Mouse (Mus musculus) olfactory bulb, adult 2 months (tissue): ENCODE data around the gene Trit1. TPM values are rescaled to one million over a fixed set of nuclear protein-coding genes. Genes with fewer than 3 reads are reported as not detected.
A peak's percentile ranks its signal among the peaks of the same experiment; 100 is the strongest.

Experiments used
- H3K27ac ChIP-seq: fragments of 200-500 bp; 2 replicates; pipeline ENCODE4 v1.5.1; 2012; ENCODE audit warnings: low read depth, low read length; ENCODE audit not compliant: insufficient read depth
- H3K4me1 ChIP-seq: fragments of 200-500 bp; 2 replicates; pipeline ENCODE4 v1.6.1; 2012; ENCODE audit warnings: low read length; ENCODE audit not compliant: control insufficient read depth, insufficient read depth
- H3K4me3 ChIP-seq: fragments of 200-500 bp; 2 replicates; pipeline ENCODE4 v1.5.1; 2012; ENCODE audit warnings: mild to moderate bottlenecking, low read depth, low read length, moderate library complexity; ENCODE audit not compliant: insufficient read depth
- CTCF ChIP-seq: fragments of 200-500 bp; IDR thresholded peaks from 2 replicates; pipeline ENCODE4 v1.5.1; 2012; ENCODE audit warnings: low read depth, mild to moderate bottlenecking, low read length, moderate library complexity; ENCODE audit not compliant: insufficient read depth
- POLR2A ChIP-seq: fragments of 200-500 bp; IDR thresholded peaks from 2 replicates; pipeline ENCODE4 v1.6.1; 2012; ENCODE audit warnings: mild to moderate bottlenecking, low read depth, low read length, moderate library complexity; ENCODE audit not compliant: insufficient read depth
- WGBS: fragments of 180-500 bp; shearing (Covaris S2); methylation state at CpG from one replicate; pipeline ENCODE4 v1.1.7; 2018; 5-methylcytosine and 5-hydroxymethylcytosine counted together
- polyA plus RNA-seq: library from polyadenylated mRNA; stranded (reverse); fragments of >200 nt; gene quantifications from 2 replicates; pipeline ENCODE4 v1.2.4, GENCODE M21; 2012; ENCODE audit warnings: low replicate concordance; ENCODE audit not compliant: missing spikeins, insufficient read depth, insufficient read length

The Trit1 gene
- polyA plus RNA-seq, 1 experiment: not detected

DNA sequence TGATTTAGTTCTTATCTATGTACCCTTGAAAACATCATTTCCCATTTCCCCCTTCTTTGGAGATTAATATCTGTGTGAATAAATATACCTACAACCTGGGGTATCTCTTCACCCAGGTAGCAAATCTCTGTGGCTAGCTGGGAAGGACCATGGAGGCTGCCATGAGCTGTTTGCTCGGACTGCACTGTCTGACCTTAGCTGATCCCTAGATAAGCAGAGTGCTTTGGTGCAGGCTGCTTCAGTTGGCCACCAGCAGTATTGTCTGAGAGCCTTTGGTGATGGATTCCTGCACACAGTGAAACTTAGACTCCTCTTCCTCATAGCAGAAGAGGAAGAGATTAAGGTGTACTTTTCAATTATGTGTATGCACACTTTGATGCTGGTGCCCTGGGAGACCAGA, 41.6 kb downstream of the Trit1 start:
- 90% methylated on average over 1 of the region's 1 CpGs for WGBS
- H3K4me1 ChIP-seq: peaks cover 7% of the 10 kb centered on the region

DNA sequence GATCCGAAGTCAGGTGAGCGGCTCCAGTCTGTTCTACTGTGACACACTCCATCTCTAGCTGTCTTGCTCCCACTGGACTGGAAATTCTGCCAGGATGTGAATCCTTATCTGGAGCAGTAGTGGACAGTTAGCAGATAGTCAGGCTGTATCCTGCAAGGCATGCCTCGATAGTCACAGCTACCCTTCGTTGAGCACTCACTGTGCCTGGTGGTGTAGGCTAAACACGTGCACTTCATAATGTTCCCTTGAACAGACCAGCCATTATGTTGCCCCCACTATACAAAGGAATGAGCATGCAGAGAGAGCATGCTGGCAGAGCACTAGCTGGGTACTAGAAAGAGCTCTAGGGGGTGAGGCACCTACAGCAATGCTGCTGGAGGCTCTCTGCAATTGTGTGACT, 45.3 kb downstream of the Trit1 start:
- Histone ChIP-seq H3K4me1 (no peaks in the 10 kb centered on the region), H3K4me3 (no peak overlapping the region), H3K27ac (no peak overlapping the region)
- no peak for TF ChIP-seq CTCF
- no peak for TF ChIP-seq POLR2A
- 45% methylated on average over 5 of the region's 5 CpGs for WGBS

More for the DNA sequence above, 41.6 kb downstream of the Trit1 start:
- TF ChIP-seq POLR2A: no peak
- TF ChIP-seq CTCF: no peak
- H3K4me3 ChIP-seq: no peak overlapping the region
- H3K27ac ChIP-seq: no peak overlapping the region

DNA sequence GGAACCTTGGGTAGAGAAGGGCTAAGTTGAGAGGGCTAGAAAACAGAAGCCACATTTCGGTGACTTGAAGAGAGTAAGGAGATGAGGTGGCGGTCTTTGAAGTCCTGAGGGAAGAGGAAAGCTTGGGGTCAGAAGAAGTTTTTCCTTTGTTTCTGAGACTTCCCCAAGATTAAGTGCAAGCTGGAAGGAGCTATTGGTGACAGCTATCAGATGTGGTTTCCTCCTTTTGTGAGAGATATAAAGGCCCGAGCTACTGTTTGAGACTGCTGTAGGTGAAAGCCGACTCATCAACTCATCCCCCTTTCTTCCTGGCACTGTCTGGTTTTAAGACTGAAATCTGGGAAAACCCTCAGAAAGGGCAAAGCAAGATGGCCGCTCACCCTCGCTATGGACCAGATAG, 52.2 kb downstream of the Trit1 start:
- Histone ChIP-seq H3K4me1 (0 out of 2 replicates have a peak, but pooled peaks cover 3% of the 10 kb centered on the region), H3K4me3 (no peak overlapping the region), H3K27ac (no peak overlapping the region)
- WGBS: 90% methylated on average over 6 of the region's 6 CpGs
- TF ChIP-seq POLR2A (no peak), CTCF (no peak)

DNA sequence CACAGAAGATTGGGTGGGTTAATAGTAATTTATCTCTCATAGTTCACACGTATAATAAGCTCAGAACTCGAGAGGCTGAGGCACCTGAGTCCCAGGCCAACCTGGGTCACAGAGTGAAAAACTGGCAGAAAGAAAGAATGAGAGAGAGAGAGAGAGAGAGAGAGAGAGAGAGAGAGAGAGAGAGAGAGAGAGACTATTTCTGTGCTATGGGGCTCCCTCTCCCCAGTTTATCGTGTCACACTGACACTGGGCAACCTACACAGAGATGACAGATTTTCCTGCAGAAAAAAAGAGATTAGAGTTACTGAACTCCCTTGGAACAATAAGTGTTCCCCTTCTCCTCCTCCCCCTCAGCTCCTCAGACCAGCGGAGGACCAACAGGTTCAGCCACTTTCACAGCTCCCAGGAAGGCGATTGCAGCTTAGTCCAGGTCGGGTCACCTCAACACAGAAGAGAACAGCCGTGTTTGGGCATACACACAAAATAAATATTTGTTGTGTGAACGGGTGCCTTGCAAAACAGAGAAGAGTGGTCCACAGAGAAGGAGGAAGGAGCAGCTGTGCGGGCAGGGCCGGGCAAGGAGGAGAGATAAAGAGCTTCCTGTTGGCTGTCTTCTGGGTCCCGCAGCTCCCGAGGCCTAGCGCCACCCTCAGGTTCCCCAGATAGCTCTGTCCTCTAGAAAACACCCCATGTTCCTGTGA, 55.0 kb downstream of the Trit1 start:
- TF ChIP-seq CTCF (no peak), POLR2A (no peak)
- H3K4me1 ChIP-seq: 0 out of 2 replicates have a peak, but pooled peaks cover 3% of the 10 kb centered on the region
- no peak overlapping the region for H3K4me3 ChIP-seq
- WGBS: 19% methylated on average over 13 of the region's 13 CpGs
- H3K27ac ChIP-seq: no peak overlapping the region

DNA sequence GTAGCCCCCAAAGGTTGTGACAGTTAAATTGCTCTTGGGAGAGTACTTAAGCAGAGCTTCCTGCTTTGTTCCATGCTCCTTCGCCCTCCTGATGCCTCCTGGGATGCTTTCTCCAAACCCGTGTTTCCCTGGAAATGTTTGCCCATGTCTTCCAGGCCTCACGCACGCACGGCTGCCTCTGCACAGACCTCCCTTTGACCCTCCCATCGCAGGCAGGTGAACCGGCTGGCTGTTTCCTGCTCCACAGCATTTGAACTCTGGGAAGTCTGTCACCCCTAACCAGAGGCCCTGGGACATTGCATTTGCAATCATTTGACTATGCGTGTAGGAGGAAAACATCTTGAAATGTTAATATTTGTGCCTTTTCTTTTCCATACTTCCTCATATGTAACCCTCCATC, 60.5 kb downstream of the Trit1 start:
- no peak overlapping the region for H3K4me3 ChIP-seq
- 76% methylated on average over 8 of the region's 8 CpGs for WGBS
- TF ChIP-seq CTCF: no peak
- no peak for TF ChIP-seq POLR2A
- H3K4me1 ChIP-seq: no peaks in the 10 kb centered on the region
- H3K27ac ChIP-seq: no peak overlapping the region

DNA sequence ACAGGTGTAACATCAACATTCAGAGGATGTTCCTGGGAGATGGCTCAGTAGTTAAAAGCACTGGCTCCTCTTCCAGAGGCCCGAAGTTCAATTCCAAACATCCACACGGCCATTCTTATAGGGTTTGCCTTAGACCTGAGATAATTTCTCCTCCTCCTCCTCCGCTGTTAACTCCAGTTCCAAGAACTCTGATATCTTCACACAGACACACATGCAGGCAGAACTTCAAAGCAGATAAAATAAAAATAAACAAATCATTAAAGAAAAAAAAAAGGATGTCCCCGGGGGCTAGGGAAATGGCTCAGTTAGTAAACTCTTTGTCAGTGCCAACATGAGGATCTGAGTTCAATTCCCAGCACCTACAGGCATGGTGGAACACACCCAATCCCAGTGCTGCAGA, 61.8 kb downstream of the Trit1 start:
- H3K4me1 ChIP-seq: no peaks in the 10 kb centered on the region
- H3K27ac ChIP-seq: no peak overlapping the region
- WGBS: 88% methylated on average over 4 of the region's 4 CpGs
- H3K4me3 ChIP-seq: no peak overlapping the region
- TF ChIP-seq POLR2A (no peak), CTCF (no peak)

DNA sequence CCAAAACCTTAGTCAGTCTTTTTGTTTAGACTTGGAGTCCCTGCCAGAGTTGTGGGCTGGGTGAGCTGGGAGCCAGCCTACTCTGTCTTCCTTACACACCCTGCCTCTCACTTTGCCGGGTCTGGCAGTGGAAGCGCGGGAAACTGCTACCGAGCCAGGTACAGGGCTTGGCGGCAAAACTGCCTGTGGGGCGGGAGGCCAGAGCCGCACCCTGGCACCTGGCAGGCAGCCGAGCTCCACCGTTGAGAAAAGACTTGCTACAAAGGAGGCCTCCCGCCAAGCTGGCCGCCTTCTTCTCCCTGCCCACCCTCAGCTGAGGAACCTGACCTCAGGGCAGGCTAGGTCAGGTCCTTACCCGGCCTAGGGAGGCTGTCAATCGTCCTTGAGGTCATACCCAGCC, 64.4 kb downstream of the Trit1 start:
- Histone ChIP-seq H3K4me3 (no peak overlapping the region), H3K27ac (no peak overlapping the region), H3K4me1 (no peaks in the 10 kb centered on the region)
- 46% methylated on average over 13 of the region's 13 CpGs for WGBS
- TF ChIP-seq CTCF (no peak), POLR2A (no peak)

DNA sequence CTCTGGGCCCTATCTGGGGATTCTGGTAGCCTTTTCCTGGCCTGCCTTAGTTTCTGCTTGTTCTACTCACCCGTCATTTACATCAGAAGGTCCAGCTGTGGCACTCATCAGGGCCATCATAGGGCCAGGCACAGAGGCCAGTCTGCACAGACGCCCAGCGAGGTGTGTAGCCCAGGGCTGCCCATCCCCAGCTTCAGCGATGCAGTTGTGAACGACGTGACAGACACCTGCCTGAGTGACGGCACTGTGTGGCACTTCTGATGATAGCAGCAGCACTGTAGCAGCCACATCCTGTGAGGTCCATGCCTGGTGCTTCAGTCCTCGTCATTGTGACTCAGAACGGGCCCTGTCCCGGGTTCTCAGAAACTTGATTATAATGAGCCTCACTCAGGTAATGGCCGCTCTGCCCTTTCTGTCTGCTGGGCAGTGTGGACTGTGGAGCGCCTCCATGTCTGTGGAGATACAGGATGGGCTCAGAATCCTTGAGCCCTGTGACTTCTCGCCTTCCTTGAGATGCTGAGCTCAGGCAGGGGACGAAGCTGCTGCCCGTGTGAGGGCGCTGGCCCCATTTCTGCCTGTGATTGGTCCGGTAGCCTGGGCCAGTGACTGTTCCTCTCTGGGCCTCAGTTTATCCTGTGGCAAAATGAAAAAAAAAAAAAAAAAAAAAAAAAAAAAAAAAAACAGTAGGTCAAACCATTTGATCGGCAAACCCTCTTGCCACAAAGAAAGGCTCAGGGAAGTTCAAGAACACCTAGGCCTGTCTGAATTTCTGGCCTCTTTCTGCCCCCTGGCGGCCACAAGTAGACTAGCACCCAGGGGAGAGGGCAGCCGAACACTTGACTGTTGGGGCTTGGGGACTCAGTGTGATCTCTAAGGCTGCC, 66.1 kb downstream of the Trit1 start:
- no peak overlapping the region for H3K4me3 ChIP-seq
- TF ChIP-seq CTCF: peak; percentile 82
- TF ChIP-seq POLR2A: no peak
- no peaks in the 10 kb centered on the region for H3K4me1 ChIP-seq
- H3K27ac ChIP-seq: no peak overlapping the region
- WGBS: 78% methylated on average over 20 of the region's 20 CpGs

DNA sequence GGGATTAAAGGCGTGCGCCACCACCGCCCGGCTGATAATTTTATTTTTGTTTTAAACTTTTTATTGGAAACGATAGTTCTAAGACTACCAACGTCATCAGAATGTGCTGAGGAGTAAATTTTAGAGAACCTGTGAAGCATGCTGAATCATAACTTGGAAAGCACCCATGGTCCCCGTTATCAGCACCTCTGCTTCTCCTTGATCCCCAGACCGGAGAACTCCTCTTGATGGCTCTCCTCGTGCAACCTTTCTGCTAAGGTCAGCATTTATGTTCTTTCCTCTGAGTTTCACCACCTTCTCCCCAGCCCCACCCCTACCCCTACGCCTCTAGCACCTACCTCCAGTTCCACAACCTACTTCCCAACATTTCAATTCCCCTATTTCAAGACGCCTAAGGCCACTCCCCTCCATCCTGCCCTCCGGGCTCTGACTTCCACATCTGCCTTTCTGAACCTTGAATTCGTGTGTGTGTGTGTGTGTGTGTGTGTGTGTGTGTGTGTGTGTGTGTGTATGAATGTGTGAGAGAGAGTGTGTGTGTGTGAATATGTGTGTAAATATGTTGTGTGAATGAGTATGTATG, 67.0 kb downstream of the Trit1 start:
- 66% methylated on average over 13 of the region's 13 CpGs for WGBS
- Histone ChIP-seq H3K4me1 (no peaks in the 10 kb centered on the region), H3K4me3 (no peak overlapping the region), H3K27ac (no peak overlapping the region)
- TF ChIP-seq POLR2A: no peak
- TF ChIP-seq CTCF: no peak
